Mouse (Mus musculus): ENCODE measurements around the gene Ccdc62. TPM values are rescaled to one million over a fixed set of nuclear protein-coding genes. Genes with fewer than 3 reads are reported as not detected.

The Ccdc62 gene
- total and polyA plus RNA-seq, 3 experiments, result 7.5 to 13.4 TPM; not detected in 1

DNA sequence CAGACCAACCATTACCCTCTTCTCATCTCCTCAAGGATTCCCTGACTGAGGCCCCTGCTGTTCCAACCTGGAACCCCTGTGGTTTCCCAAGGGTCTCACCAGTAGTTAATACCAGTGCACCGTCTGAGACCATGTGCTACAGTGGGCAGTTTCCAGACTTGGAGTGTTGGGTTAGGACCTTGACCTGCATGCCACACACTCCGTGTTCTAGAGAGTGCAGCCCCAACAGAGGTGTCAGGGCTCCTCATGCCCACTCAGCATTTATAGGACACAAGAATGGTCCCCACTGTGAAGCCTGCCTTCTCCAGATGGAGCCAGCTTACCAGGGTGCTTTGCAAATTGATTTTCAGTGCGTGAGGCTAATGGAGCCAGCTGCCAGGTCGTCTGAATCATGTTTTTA lies 72.9 kb downstream of the Ccdc62 start:
- no peak overlapping the region for H3K9ac ChIP-seq (ENCODE audit: control insufficient read depth, low read depth, low read length, poor library complexity, severe bottlenecking)
- H3K79me2 ChIP-seq (ENCODE audit: control insufficient read depth, insufficient read depth, low read length, poor library complexity), result no peaks in the 10 kb centered on the region
- TF ChIP-seq TAL1 (IDR thresholded peaks at IDR 0.05; ENCODE audit: low read length) (no peak), ETS1 (IDR thresholded peaks at IDR 0.05; ENCODE audit: low read depth, low read length) (no peak), GABPA (IDR thresholded peaks at IDR 0.05; ENCODE audit: low read depth, low read length) (no peak)
- no peak overlapping the region for H3K27ac ChIP-seq (ENCODE audit: control insufficient read depth, low read depth, low read length)
- DNase-seq (ENCODE audit: low read depth, low spot score), result no peak
- no peaks in the 10 kb centered on the region; a peak in 2 of 4 replicates for H3K36me3 ChIP-seq (ENCODE audit: control insufficient read depth in 1 of 2, insufficient read depth in 2 of 2, low read length in 2 of 2)
- no peak overlapping the region for H3K4me3 ChIP-seq (ENCODE audit: control insufficient read depth in 1 of 2, insufficient read depth in 1 of 2, low read depth in 2 of 2, low read length in 2 of 2)
- H3K9me3 ChIP-seq (replicated peaks; ENCODE audit: insufficient read depth, low read length), result no peaks in the 10 kb centered on the region
- no peaks in the 10 kb centered on the region for H3K4me1 ChIP-seq (ENCODE audit: control insufficient read depth in 1 of 2, insufficient read depth in 2 of 2, low read length in 2 of 2)
- no peaks in the 10 kb centered on the region for H3K27me3 ChIP-seq (ENCODE audit: control insufficient read depth in 1 of 2, insufficient read depth in 2 of 2, low read length in 2 of 2)

DNA sequence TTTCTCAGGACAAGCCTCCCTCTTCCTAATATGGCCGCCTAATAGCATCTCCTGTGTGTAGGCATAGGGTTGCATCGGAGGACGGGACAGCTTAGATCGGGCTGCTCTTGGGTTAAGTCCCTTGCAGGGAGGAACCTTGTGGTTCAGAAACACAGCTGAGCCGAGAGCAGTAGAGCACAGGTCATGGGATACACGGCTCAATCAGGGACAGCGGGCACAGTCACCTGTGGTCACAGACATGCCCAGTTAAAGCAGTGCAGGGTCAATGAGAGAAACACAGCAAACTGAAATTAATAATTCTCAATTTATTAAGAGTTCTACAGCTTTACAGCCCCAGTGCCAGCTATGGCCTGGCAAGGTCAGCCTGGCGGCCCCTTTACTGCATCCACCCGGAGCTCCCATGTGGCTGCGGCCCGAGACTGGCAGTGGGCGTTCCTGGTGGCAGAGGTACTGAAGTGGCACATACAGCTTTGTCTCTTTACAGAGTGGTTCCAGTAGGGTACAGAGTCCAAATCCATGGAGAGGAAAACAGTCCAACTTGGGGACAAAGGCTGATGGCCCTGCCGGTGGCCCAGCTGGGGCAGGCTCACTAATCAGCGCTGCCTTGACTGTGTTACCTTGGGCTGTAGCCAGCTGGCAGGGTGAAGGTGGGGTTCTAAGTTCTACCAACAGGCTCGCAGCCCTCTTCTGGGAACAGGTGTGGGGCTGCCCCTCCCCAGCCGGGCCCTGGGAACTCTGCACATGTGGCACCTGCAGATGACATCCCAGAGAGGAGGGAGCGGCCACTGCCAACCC lies 74.1 kb downstream of the Ccdc62 start:
- Histone ChIP-seq H3K9me3 (replicated peaks; ENCODE audit: insufficient read depth, low read length) (no peaks in the 10 kb centered on the region), H3K4me1 (ENCODE audit: control insufficient read depth in 1 of 2, insufficient read depth in 2 of 2, low read length in 2 of 2) (peaks cover 0 to under 1% of the 10 kb centered on the region in 2 experiments; a peak in 2 of 4 replicates), H3K4me3 (ENCODE audit: control insufficient read depth in 1 of 2, insufficient read depth in 1 of 2, low read depth in 2 of 2, low read length in 2 of 2) (no peak overlapping the region), H3K27me3 (ENCODE audit: control insufficient read depth in 1 of 2, insufficient read depth in 2 of 2, low read length in 2 of 2) (no peaks in the 10 kb centered on the region), H3K36me3 (ENCODE audit: control insufficient read depth in 1 of 2, insufficient read depth in 2 of 2, low read length in 2 of 2) (peaks cover under 1 to 3% of the 10 kb centered on the region in 2 experiments; a peak in 3 of 4 replicates), H3K9ac (ENCODE audit: control insufficient read depth, low read depth, low read length, poor library complexity, severe bottlenecking) (no peak overlapping the region), H3K27ac (ENCODE audit: control insufficient read depth, low read depth, low read length) (no peak overlapping the region), H3K79me2 (ENCODE audit: control insufficient read depth, insufficient read depth, low read length, poor library complexity) (no peaks in the 10 kb centered on the region)
- DNase-seq (ENCODE audit: low read depth, low spot score), result no peak
- TF ChIP-seq SMC3 (IDR thresholded peaks at IDR 0.05; ENCODE audit: low read depth, low read length) (no peak), MAZ (IDR thresholded peaks at IDR 0.05; ENCODE audit: low read depth, low read length) (0 out of 2 replicates have a peak, but pooled peaks have one; percentile 23), CHD1 (IDR thresholded peaks at IDR 0.05; ENCODE audit: low read depth, low read length) (no peak), POLR2A (IDR thresholded peaks at IDR 0.05; ENCODE audit: control insufficient read depth in 1 of 2, insufficient read depth in 1 of 2, low read depth in 1 of 2, low read length in 2 of 2, poor library complexity in 1 of 2) (peak in 1 of 2 experiments; percentile 37; a peak in 1 of 4 replicates), HCFC1 (IDR thresholded peaks at IDR 0.05; ENCODE audit: low read depth, low read length) (no peak), MYB (IDR thresholded peaks at IDR 0.05; ENCODE audit: low read depth, low read length) (0 out of 2 replicates have a peak, but pooled peaks have one; percentile 1)

DNA sequence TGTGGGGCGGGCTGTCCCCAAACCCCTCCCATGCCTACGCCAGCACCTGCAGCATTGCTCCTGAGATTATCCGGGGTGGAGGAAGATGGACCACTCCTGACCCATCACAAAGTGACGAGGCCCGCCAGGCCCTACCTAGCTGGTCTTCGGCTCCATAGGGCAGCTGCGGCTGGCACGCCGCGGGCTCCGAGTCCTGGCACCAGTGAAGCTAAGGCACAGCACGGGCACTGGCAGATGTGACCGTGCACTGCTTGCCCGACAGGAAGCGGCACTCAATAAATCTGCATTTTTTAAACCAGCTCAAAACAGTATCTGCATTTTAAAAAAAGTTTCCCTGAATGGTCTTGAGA lies 74.6 kb downstream of the Ccdc62 start:
- no peak overlapping the region for H3K4me3 ChIP-seq (ENCODE audit: control insufficient read depth in 1 of 2, insufficient read depth in 1 of 2, low read depth in 2 of 2, low read length in 2 of 2)
- H3K36me3 ChIP-seq (ENCODE audit: control insufficient read depth in 1 of 2, insufficient read depth in 2 of 2, low read length in 2 of 2), result peaks cover 3 to 6% of the 10 kb centered on the region in 2 experiments
- H3K9ac ChIP-seq (ENCODE audit: control insufficient read depth, low read depth, low read length, poor library complexity, severe bottlenecking), result no peak overlapping the region
- peaks cover 0 to 6% of the 10 kb centered on the region in 2 experiments; a peak in 2 of 4 replicates for H3K4me1 ChIP-seq (ENCODE audit: control insufficient read depth in 1 of 2, insufficient read depth in 2 of 2, low read length in 2 of 2)
- no peak for DNase-seq (ENCODE audit: low read depth, low spot score)
- H3K9me3 ChIP-seq (replicated peaks; ENCODE audit: insufficient read depth, low read length), result no peaks in the 10 kb centered on the region
- no peaks in the 10 kb centered on the region for H3K27me3 ChIP-seq (ENCODE audit: control insufficient read depth in 1 of 2, insufficient read depth in 2 of 2, low read length in 2 of 2)
- no peak overlapping the region for H3K27ac ChIP-seq (ENCODE audit: control insufficient read depth, low read depth, low read length)
- no peak for TF ChIP-seq JUND (IDR thresholded peaks at IDR 0.05; ENCODE audit: low read depth, low read length)
- TF ChIP-seq MYC (IDR thresholded peaks at IDR 0.05; ENCODE audit: low read depth, low read length), result no peak
- no peak for TF ChIP-seq TAL1 (IDR thresholded peaks at IDR 0.05; ENCODE audit: low read length)
- TF ChIP-seq MAX (IDR thresholded peaks at IDR 0.05; ENCODE audit: low read length), result no peak
- TF ChIP-seq RAD21 (IDR thresholded peaks at IDR 0.05; ENCODE audit: low read depth, low read length), result no peak
- no peak for TF ChIP-seq RCOR1 (IDR thresholded peaks at IDR 0.05; ENCODE audit: low read depth, low read length)
- TF ChIP-seq KAT2A (conservative IDR thresholded peaks at IDR 0.05; ENCODE audit: low read depth, low read length), result no peak
- no peak for TF ChIP-seq MXI1 (IDR thresholded peaks at IDR 0.05; ENCODE audit: low read depth, low read length)
- no peak for TF ChIP-seq ZC3H11A (IDR thresholded peaks at IDR 0.05; ENCODE audit: low read depth, low read length)
- no peak for TF ChIP-seq CHD2 (IDR thresholded peaks at IDR 0.05; ENCODE audit: low read length)
- no peak for TF ChIP-seq ZKSCAN1 (IDR thresholded peaks at IDR 0.05; ENCODE audit: low read depth, low read length)
- no peak for TF ChIP-seq MYB (IDR thresholded peaks at IDR 0.05; ENCODE audit: low read depth, low read length)
- TF ChIP-seq GABPA (IDR thresholded peaks at IDR 0.05; ENCODE audit: low read depth, low read length), result no peak
- no peak for TF ChIP-seq ETS1 (IDR thresholded peaks at IDR 0.05; ENCODE audit: low read depth, low read length)
- TF ChIP-seq ELF1 (IDR thresholded peaks at IDR 0.05; ENCODE audit: low read depth, low read length), result no peak
- no peak for TF ChIP-seq CHD1 (IDR thresholded peaks at IDR 0.05; ENCODE audit: low read depth, low read length)
- no peak for TF ChIP-seq HCFC1 (IDR thresholded peaks at IDR 0.05; ENCODE audit: low read depth, low read length)
- TF ChIP-seq ZMIZ1 (IDR thresholded peaks at IDR 0.05; ENCODE audit: low read depth, low read length), result no peak
- no peak for TF ChIP-seq GATA1 (IDR thresholded peaks at IDR 0.05; ENCODE audit: low read depth, low read length)
- H3K79me2 ChIP-seq (ENCODE audit: control insufficient read depth, insufficient read depth, low read length, poor library complexity), result no peaks in the 10 kb centered on the region

All from MEL (cell line).